Mouse (Mus musculus) heart, embryonic 14.5 days (tissue): ENCODE measurements at regions not wholly inside any gene's neighbourhood (a gene's known extent, or its start where the extent isn't known, plus 50 kb on each side); places are given as distances from the start of the nearest gene placed in this dataset.

Experiments
- ATAC-seq: fragments of 200-750 bp; cut with Nextera tagmentation; 2 replicates; pipeline ENCODE4 v1.8.0; 2017; ENCODE audit warnings: low read depth, moderate TSS enrichment; ENCODE audit not compliant: insufficient number of reproducible peaks, insufficient read depth, low FRiP score
- H3K27ac ChIP-seq, 2 experiments: fragments of 200-500 bp in 1 of 2; fragments of 300-500 bp in 1 of 2; sonication (generic) in 1 of 2; replicated peaks in 1 of 2; 2 replicates each; pipeline ENCODE4 v1.5.1; 2012 to 2014; ENCODE audit warnings: low read depth in 2 of 2, low read length in 2 of 2, control low read depth in 1 of 2, mild to moderate bottlenecking in 1 of 2, mixed read lengths in 1 of 2; ENCODE audit not compliant: control insufficient read depth in 1 of 2, insufficient read depth in 1 of 2
- H3K27me3 ChIP-seq: fragments of 300-500 bp; sonication (generic); 2 replicates; pipeline ENCODE4 v1.6.1; 2014; ENCODE audit warnings: mild to moderate bottlenecking, low read length, control low read depth; ENCODE audit not compliant: control insufficient read depth, insufficient read depth
- H3K36me3 ChIP-seq: fragments of 300-500 bp; sonication (generic); 2 replicates; pipeline ENCODE4 v1.6.1; 2014; ENCODE audit warnings: mild to moderate bottlenecking, control low read depth, low read length, mixed read lengths; ENCODE audit not compliant: control insufficient read depth, insufficient read depth
- H3K4me1 ChIP-seq, 2 experiments: fragments of 200-500 bp in 1 of 2; fragments of 300-500 bp in 1 of 2; sonication (generic) in 1 of 2; 2 replicates each; pipeline ENCODE4 v1.6.1; 2012 to 2014; ENCODE audit warnings: low read length in 2 of 2, control low read depth in 1 of 2, mixed read lengths in 1 of 2; ENCODE audit not compliant: control insufficient read depth in 2 of 2, insufficient read depth in 2 of 2
- H3K4me2 ChIP-seq: fragments of 300-500 bp; sonication (generic); 2 replicates; pipeline ENCODE4 v1.6.1; 2014; ENCODE audit warnings: mild to moderate bottlenecking, low read length
- H3K4me3 ChIP-seq, 2 experiments: fragments of 200-500 bp in 1 of 2; fragments of 300-500 bp in 1 of 2; sonication (generic) in 1 of 2; 2 replicates each; pipeline ENCODE4 v1.5.1; 2012 to 2014; ENCODE audit warnings: low read length in 2 of 2, mild to moderate bottlenecking in 2 of 2, control low read depth in 1 of 2, low read depth in 1 of 2, moderate library complexity in 1 of 2; ENCODE audit not compliant: control insufficient read depth in 1 of 2, insufficient read depth in 1 of 2
- H3K9ac ChIP-seq: fragments of 300-500 bp; sonication (generic); 2 replicates; pipeline ENCODE4 v1.6.1; 2014; ENCODE audit warnings: mild to moderate bottlenecking, low read length
- H3K9me3 ChIP-seq: fragments of 300-500 bp; sonication (generic); 2 replicates; pipeline ENCODE4 v1.6.1; 2016; ENCODE audit warnings: low read length, control low read depth; ENCODE audit not compliant: control insufficient read depth
- WGBS: fragments of 180-500 bp; shearing (Covaris S2); extraction: QIAGEN DNeasy Blood & Tissue Kit; methylation state at CpG from one replicate; pipeline ENCODE4 v1.1.7; 2014; 5-methylcytosine and 5-hydroxymethylcytosine counted together

GRCm38 (mm10) chr5:77502684-77503083 is 94.8 kb upstream of the Igfbp7 start:
- H3K9me3 ChIP-seq: no peaks in the 10 kb centered on the region
- H3K4me3 ChIP-seq: no peak overlapping the region
- WGBS: 36% methylated on average over 5 of the region's 5 CpGs
- H3K9ac ChIP-seq: no peak overlapping the region
- H3K27ac ChIP-seq: no peak overlapping the region
- no peaks in the 10 kb centered on the region for H3K36me3 ChIP-seq
- H3K4me2 ChIP-seq: no peak overlapping the region
- H3K4me1 ChIP-seq: no peaks in the 10 kb centered on the region
- ATAC-seq: no peak
- no peaks in the 10 kb centered on the region for H3K27me3 ChIP-seq

- H3K27ac ChIP-seq: no peak overlapping the region
- no peak overlapping the region for H3K4me3 ChIP-seq
- no peaks in the 10 kb centered on the region for H3K27me3 ChIP-seq
- no peak overlapping the region for H3K4me2 ChIP-seq
- no peak for ATAC-seq
- WGBS: 42% methylated on average over 5 of the region's 5 CpGs
- H3K4me1 ChIP-seq: no peaks in the 10 kb centered on the region
- H3K36me3 ChIP-seq: no peaks in the 10 kb centered on the region
- no peak overlapping the region for H3K9ac ChIP-seq
- no peaks in the 10 kb centered on the region for H3K9me3 ChIP-seq
These were observed 92.2 kb upstream of the Igfbp7 start for GRCm38 (mm10) chr5:77499949-77500460.

GRCm38 (mm10) chr5:77494601-77495000 is 86.8 kb upstream of the Igfbp7 start:
- Histone ChIP-seq H3K4me3 (no peak overlapping the region), H3K9ac (no peak overlapping the region), H3K36me3 (no peaks in the 10 kb centered on the region), H3K4me1 (no peaks in the 10 kb centered on the region), H3K27ac (no peak overlapping the region), H3K9me3 (no peaks in the 10 kb centered on the region), H3K27me3 (no peaks in the 10 kb centered on the region), H3K4me2 (no peak overlapping the region)
- 59% methylated on average over 1 of the region's 1 CpGs for WGBS
- ATAC-seq: no peak

GRCm38 (mm10) chr5:77488969-77489368 is 81.1 kb upstream of the Igfbp7 start:
- no peak for ATAC-seq

GRCm38 (mm10) chr5:77487837-77488827 is 80.3 kb upstream of the Igfbp7 start:
- no peaks in the 10 kb centered on the region for H3K9me3 ChIP-seq
- H3K36me3 ChIP-seq: no peaks in the 10 kb centered on the region
- H3K27ac ChIP-seq: no peak overlapping the region
- peak; percentile 31; the same call in 1 of the 2 replicates for ATAC-seq
- 22% methylated on average over 19 of the region's 19 CpGs for WGBS
- peak overlapping the region; percentile 51 for H3K9ac ChIP-seq
- peak overlapping the region; percentile 18 to 20 for H3K4me3 ChIP-seq
- H3K4me2 ChIP-seq: peak overlapping the region; percentile 62
- H3K27me3 ChIP-seq: no peaks in the 10 kb centered on the region
- H3K4me1 ChIP-seq: peaks cover 9 to 20% of the 10 kb centered on the region in 2 experiments

More at GRCm38 (mm10) chr5:77488969-77489368, 81.1 kb upstream of the Igfbp7 start:
- no peak overlapping the region for H3K27ac ChIP-seq
- H3K9ac ChIP-seq: no peak overlapping the region
- peaks cover 9 to 20% of the 10 kb centered on the region in 2 experiments for H3K4me1 ChIP-seq
- no peaks in the 10 kb centered on the region for H3K36me3 ChIP-seq
- no peaks in the 10 kb centered on the region for H3K9me3 ChIP-seq
- WGBS: 81% methylated on average over 5 of the region's 5 CpGs
- H3K27me3 ChIP-seq: no peaks in the 10 kb centered on the region
- no peak overlapping the region for H3K4me3 ChIP-seq
- no peak overlapping the region for H3K4me2 ChIP-seq

GRCm38 (mm10) chr5:77483053-77483717 is 75.3 kb upstream of the Igfbp7 start:
- H3K4me3 ChIP-seq: no peak overlapping the region
- no peaks in the 10 kb centered on the region for H3K36me3 ChIP-seq
- no peak overlapping the region for H3K27ac ChIP-seq
- H3K4me2 ChIP-seq: no peak overlapping the region
- WGBS: 85% methylated on average over 9 of the region's 9 CpGs
- no peak overlapping the region for H3K9ac ChIP-seq
- no peak for ATAC-seq
- no peaks in the 10 kb centered on the region for H3K27me3 ChIP-seq
- peaks cover 9 to 18% of the 10 kb centered on the region in 2 experiments for H3K4me1 ChIP-seq
- no peaks in the 10 kb centered on the region for H3K9me3 ChIP-seq

GRCm38 (mm10) chr5:77481811-77482210 is 74.0 kb upstream of the Igfbp7 start:
- Histone ChIP-seq H3K9ac (no peak overlapping the region), H3K4me1 (peaks cover 0 to 6% of the 10 kb centered on the region in 2 experiments; a peak in 1 of 4 replicates), H3K4me3 (no peak overlapping the region), H3K27me3 (no peaks in the 10 kb centered on the region), H3K27ac (no peak overlapping the region), H3K36me3 (no peaks in the 10 kb centered on the region), H3K4me2 (no peak overlapping the region), H3K9me3 (no peaks in the 10 kb centered on the region)
- ATAC-seq: no peak
- WGBS: 55% methylated on average over 1 of the region's 1 CpGs
